Mouse (Mus musculus): ENCODE measurements around the gene Fam171b.

GRCm38 (mm10) chr2:83813273-83813892 is 947 bp downstream of the Fam171b start:
- no peak for TF ChIP-seq CTCF (IDR thresholded peaks at IDR 0.05; ENCODE audit: control insufficient read depth, insufficient read depth, insufficient read length)
- no peak for TF ChIP-seq MAX (IDR thresholded peaks at IDR 0.05)
- no peak for TF ChIP-seq CEBPB (IDR thresholded peaks at IDR 0.05; ENCODE audit: low read depth)
- no peak for TF ChIP-seq MYOG (IDR thresholded peaks at IDR 0.05; ENCODE audit: control insufficient read depth, extremely low read depth, insufficient read length)
